Mouse (Mus musculus) mouse embryonic stem cell (cell line): ENCODE data around the gene Selenoh.

Experiments used
- in situ Hi-C, 2 experiments: fragments of 300-500 bp; cut with MboI; formaldehyde crosslinking; loops; 1 replicate in 1 of 2; 3 replicates in 1 of 2; pipeline ENCODE4 v1.14.3; 2019 to 2020; ENCODE audit warnings: low sequenced_read_pairs in 2 of 2, low pct_unique_long_range_greater_than_20kb in 1 of 2, mixed read lengths in 1 of 2; ENCODE audit not compliant: unreplicated experiment in 1 of 2

Gene Selenoh

GRCm38 (mm10) chr2:84670569-84670933, at the start of gene Selenoh:
Gene Selenoh, minus strand, starts transcription at chr2:84670770.
- in situ Hi-C loops: no loop called here

- in situ Hi-C loops: no loop called here
These were observed 46.8 kb upstream of the Selenoh start for GRCm38 (mm10) chr2:84717357-84717756.

- in situ Hi-C loops: no loop called here
These were observed 46.1 kb upstream of the Selenoh start for GRCm38 (mm10) chr2:84716423-84717355.

GRCm38 (mm10) chr2:84715562-84716361, 45.2 kb upstream of the Selenoh start:
- in situ Hi-C loops: no loop called here

- in situ Hi-C loops: no loop called here
These were observed 44.4 kb upstream of the Selenoh start, which contains the start of gene Zdhhc5 for GRCm38 (mm10) chr2:84714811-84715561. Gene Zdhhc5, minus strand, starts transcription at chr2:84715180.

- in situ Hi-C loops: no loop called here
These were observed 43.8 kb upstream of the Selenoh start for GRCm38 (mm10) chr2:84714422-84714810.

- in situ Hi-C loops: no loop called here
These were observed 41.3 kb upstream of the Selenoh start for GRCm38 (mm10) chr2:84711898-84712297.

- in situ Hi-C loops: no loop called here
These were observed 37.0 kb upstream of the Selenoh start for GRCm38 (mm10) chr2:84707523-84707922.

- in situ Hi-C loops: no loop called here
These were observed 34.7 kb upstream of the Selenoh start for GRCm38 (mm10) chr2:84705295-84705694.

- in situ Hi-C loops: no loop called here
These were observed 33.8 kb upstream of the Selenoh start for GRCm38 (mm10) chr2:84704329-84704728.

- in situ Hi-C loops: no loop called here
These were observed 32.9 kb upstream of the Selenoh start for GRCm38 (mm10) chr2:84703497-84703896.

- in situ Hi-C loops: no loop called here
These were observed 24.6 kb upstream of the Selenoh start for GRCm38 (mm10) chr2:84695007-84695695.

- in situ Hi-C loops: no loop called here
These were observed 19.5 kb upstream of the Selenoh start for GRCm38 (mm10) chr2:84690050-84690449.

- in situ Hi-C loops: no loop called here
These were observed 17.7 kb upstream of the Selenoh start for GRCm38 (mm10) chr2:84688080-84688844.

GRCm38 (mm10) chr2:84682605-84683183, 12.1 kb upstream of the Selenoh start:
- in situ Hi-C loops: no loop called here

GRCm38 (mm10) chr2:84679016-84679415, 8.4 kb upstream of the Selenoh start, which contains the start of gene Tmx2:
Gene Tmx2, minus strand, starts transcription at chr2:84679140.
- in situ Hi-C loops: no loop called here
